Mouse (Mus musculus): Measurements from ENCODE around the gene Pitpnm2. TPM values are rescaled to one million over a fixed set of nuclear protein-coding genes. Genes with fewer than 3 reads are reported as not detected.

The Pitpnm2 gene
- polyA plus RNA-seq, 1 experiment from 2014 or later: 4.2 TPM

- Histone ChIP-seq H3K27me3 (no peaks in the 10 kb centered on the region), H3K9me3 (no peaks in the 10 kb centered on the region), H3K4me3 (no peak overlapping the region), H3K36me3 (no peaks in the 10 kb centered on the region), H3K9ac (peak overlapping the region; percentile 6; the same call in 1 of the 2 replicates), H3K4me1 (peaks cover 17% of the 10 kb centered on the region), H3K27ac (0 out of 2 replicates have a peak overlapping the region, but pooled peaks have one; percentile 33), H3K4me2 (replicated peaks) (no peak overlapping the region)
- 71% methylated on average over 9 of the region's 9 CpGs for WGBS
- ATAC-seq (ENCODE audit: low FRiP score, low read depth): no peak
These were observed 173.8 kb downstream of the Pitpnm2 start for GRCm38 (mm10) chr5:124075716-124076115.

GRCm38 (mm10) chr5:124074845-124075307, 174.7 kb downstream of the Pitpnm2 start:
- Histone ChIP-seq H3K36me3 (no peaks in the 10 kb centered on the region), H3K4me2 (replicated peaks) (no peak overlapping the region), H3K9ac (peak overlapping the region; percentile 25; the same call in 1 of the 2 replicates), H3K27ac (peak overlapping the region; percentile 33; the same call in 1 of the 2 replicates), H3K9me3 (no peaks in the 10 kb centered on the region), H3K4me3 (no peak overlapping the region), H3K4me1 (peaks cover 17% of the 10 kb centered on the region), H3K27me3 (no peaks in the 10 kb centered on the region)
- no peak for ATAC-seq (ENCODE audit: low FRiP score, low read depth)
- WGBS: 46% methylated on average over 10 of the region's 10 CpGs

GRCm38 (mm10) chr5:124073682-124074081, 175.9 kb downstream of the Pitpnm2 start:
- Histone ChIP-seq H3K4me2 (replicated peaks) (no peak overlapping the region), H3K9ac (no peak overlapping the region), H3K4me1 (peaks cover 13% of the 10 kb centered on the region), H3K9me3 (no peaks in the 10 kb centered on the region), H3K27ac (no peak overlapping the region), H3K36me3 (no peaks in the 10 kb centered on the region), H3K27me3 (no peaks in the 10 kb centered on the region), H3K4me3 (no peak overlapping the region)
- peak; percentile 45 for ATAC-seq (ENCODE audit: low FRiP score, low read depth)
- 45% methylated on average over 9 of the region's 9 CpGs for WGBS

GRCm38 (mm10) chr5:124069657-124070056, 179.9 kb downstream of the Pitpnm2 start:
- peaks cover 8% of the 10 kb centered on the region; the same call in 1 of the 2 replicates for H3K4me1 ChIP-seq
- H3K27me3 ChIP-seq: no peaks in the 10 kb centered on the region
- H3K9me3 ChIP-seq: no peaks in the 10 kb centered on the region
- H3K36me3 ChIP-seq: no peaks in the 10 kb centered on the region
- no peak overlapping the region for H3K27ac ChIP-seq
- 84% methylated on average over 3 of the region's 3 CpGs for WGBS
- H3K4me2 ChIP-seq (replicated peaks): no peak overlapping the region
- no peak overlapping the region for H3K9ac ChIP-seq
- no peak overlapping the region for H3K4me3 ChIP-seq
- no peak for ATAC-seq (ENCODE audit: low FRiP score, low read depth)

Other genes with a start within 250 kb of the Pitpnm2 start
- gene Vps37b, start 217.5 kb downstream of the Pitpnm2 start, polyA plus RNA-seq (2015; fragmentation: Nextera tagmentation; extraction: Ambion mirVana): 40.9 and 43.7 TPM in 2 replicates
- 2.9 and 3.0 TPM in 2 replicates for gene Abcb9, start 154.0 kb downstream of the Pitpnm2 start, polyA plus RNA-seq (2015; fragmentation: Nextera tagmentation; extraction: Ambion mirVana)
- gene Ogfod2, start 137.5 kb downstream of the Pitpnm2 start, polyA plus RNA-seq (2015; fragmentation: Nextera tagmentation; extraction: Ambion mirVana): 19.4 and 21.4 TPM in 2 replicates
- 106 and 115 TPM in 2 replicates for gene Arl6ip4, start 133.7 kb downstream of the Pitpnm2 start, polyA plus RNA-seq (2015; fragmentation: Nextera tagmentation; extraction: Ambion mirVana)
- 12.1 and 13.2 TPM in 2 replicates for gene Mphosph9, start 78.2 kb upstream of the Pitpnm2 start, polyA plus RNA-seq (2015; fragmentation: Nextera tagmentation; extraction: Ambion mirVana)
- gene 2810006K23Rik, start 78.3 kb upstream of the Pitpnm2 start, polyA plus RNA-seq (2015; fragmentation: Nextera tagmentation; extraction: Ambion mirVana): 16.2 and 16.3 TPM in 2 replicates
- gene Cdk2ap1, start 113.3 kb upstream of the Pitpnm2 start, polyA plus RNA-seq (2015; fragmentation: Nextera tagmentation; extraction: Ambion mirVana): 43.7 and 49.6 TPM in 2 replicates
- gene Sbno1, start 176.2 kb upstream of the Pitpnm2 start, polyA plus RNA-seq (2015; fragmentation: Nextera tagmentation; extraction: Ambion mirVana): 102 and 104 TPM in 2 replicates
- gene Kmt5a, start 190.2 kb upstream of the Pitpnm2 start, polyA plus RNA-seq (2015; fragmentation: Nextera tagmentation; extraction: Ambion mirVana): 36.0 and 37.6 TPM in 2 replicates
- 34.6 and 37.2 TPM in 2 replicates for gene Rilpl2, start 228.6 kb upstream of the Pitpnm2 start, polyA plus RNA-seq (2015; fragmentation: Nextera tagmentation; extraction: Ambion mirVana)
- gene Snrnp35, start 233.4 kb upstream of the Pitpnm2 start, polyA plus RNA-seq (2015; fragmentation: Nextera tagmentation; extraction: Ambion mirVana): 24.3 and 28.2 TPM in 2 replicates

Data from limb, embryonic 13.5 days (tissue).